Mouse (Mus musculus): ENCODE data around the gene 4930524J08Rik. TPM values are rescaled to one million over a fixed set of nuclear protein-coding genes. Genes with fewer than 3 reads are reported as not detected.

4930524J08Rik gene
- 2.3 and 3.4 TPM in 2 replicates for polyA plus RNA-seq (2014; fragmentation: Nextera tagmentation; extraction: Ambion mirVana)

- Histone ChIP-seq H3K4me1 (ENCODE audit: control insufficient read depth, insufficient read depth, low read length) (peaks cover 7% of the 10 kb centered on the region), H3K27ac (replicated peaks; ENCODE audit: low read depth, low read length) (peak within 1 kb of the TSS; percentile 98), H3K4me2 (ENCODE audit: low read depth, severe bottlenecking) (peak within 1 kb of the TSS; percentile 61), H3K27me3 (ENCODE audit: control insufficient read depth, insufficient read depth, low read length) (no peaks in the 10 kb centered on the region), H3K4me3 (ENCODE audit: low read depth, low read length) (peak within 1 kb of the TSS; percentile 98), H3K9ac (ENCODE audit: low read length) (peak within 1 kb of the TSS; percentile 98), H3K9me3 (ENCODE audit: control insufficient read depth, low read length) (no peaks in the 10 kb centered on the region), H3K36me3 (ENCODE audit: control insufficient read depth, insufficient read depth, low read length) (peaks cover under 1% of the 10 kb centered on the region; the same call in 1 of the 2 replicates)
- under 1% methylated on average over 82 of the region's 97 CpGs for WGBS
- peak; percentile 98 for DNase-seq (ENCODE audit: low spot score)
- ATAC-seq (ENCODE audit: insufficient number of reproducible peaks, low FRiP score, low TSS enrichment, low read depth): peak; percentile 95
These were observed at the start of gene 4930524J08Rik, which contains the start of gene Hnrnpd for GRCm38 (mm10) chr5:99978699-99979442. Gene 4930524J08Rik, plus strand, starts transcription at chr5:99979061. Gene Hnrnpd, minus strand, starts transcription at chr5:99978938.

DNA sequence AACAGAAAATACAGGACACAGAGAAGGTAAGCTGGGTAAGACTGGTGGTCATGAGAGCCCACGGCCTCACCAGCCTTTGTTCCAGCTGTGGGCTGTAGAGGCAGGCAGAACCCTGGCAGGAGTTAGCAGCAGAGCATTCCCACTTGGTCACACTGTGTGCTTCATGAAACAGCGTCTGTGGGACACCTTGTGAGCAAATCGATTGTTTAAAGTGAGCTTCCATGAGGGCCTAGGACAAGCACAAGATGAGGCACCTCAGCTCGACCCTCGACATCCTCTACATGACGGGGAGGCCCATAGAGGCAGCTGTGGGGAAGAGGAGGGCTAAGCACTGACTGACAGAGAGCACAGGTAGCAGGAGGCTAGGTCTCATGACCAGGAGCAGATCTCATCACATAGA lies 47.0 kb upstream of the 4930524J08Rik start:
- DNase-seq (ENCODE audit: low spot score) (no peak), ATAC-seq (ENCODE audit: insufficient number of reproducible peaks, low FRiP score, low TSS enrichment, low read depth) (no peak)
- Histone ChIP-seq H3K27ac (replicated peaks; ENCODE audit: low read depth, low read length) (no peak overlapping the region), H3K27me3 (ENCODE audit: control insufficient read depth, insufficient read depth, low read length) (no peaks in the 10 kb centered on the region), H3K9ac (ENCODE audit: low read length) (no peak overlapping the region), H3K4me3 (ENCODE audit: low read depth, low read length) (no peak overlapping the region), H3K4me1 (ENCODE audit: control insufficient read depth, insufficient read depth, low read length) (no peaks in the 10 kb centered on the region), H3K4me2 (ENCODE audit: low read depth, severe bottlenecking) (no peak overlapping the region), H3K9me3 (ENCODE audit: control insufficient read depth, low read length) (no peaks in the 10 kb centered on the region), H3K36me3 (ENCODE audit: control insufficient read depth, insufficient read depth, low read length) (no peaks in the 10 kb centered on the region)
- 81% methylated on average over 6 of the region's 6 CpGs for WGBS

DNA sequence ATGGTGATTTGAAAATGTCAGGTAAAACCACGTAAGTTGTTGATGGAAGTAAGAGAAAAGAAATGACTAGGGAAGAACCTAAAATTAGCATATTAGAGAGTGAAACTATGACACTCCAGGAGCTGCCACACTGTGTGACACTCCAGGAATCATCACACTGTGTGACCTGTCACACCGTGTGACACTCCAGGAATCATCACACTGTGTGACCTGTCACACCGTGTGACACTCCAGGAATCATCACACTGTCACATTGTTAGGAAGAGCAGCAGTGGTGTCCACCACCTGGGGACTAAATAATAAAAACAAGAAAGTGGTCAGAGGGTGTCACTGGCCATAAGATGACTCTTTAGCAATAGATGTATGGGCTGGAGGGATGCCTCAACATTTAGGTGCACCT lies 39.4 kb upstream of the 4930524J08Rik start:
- DNase-seq (ENCODE audit: low spot score): no peak
- WGBS: 84% methylated on average over 3 of the region's 3 CpGs

DNA sequence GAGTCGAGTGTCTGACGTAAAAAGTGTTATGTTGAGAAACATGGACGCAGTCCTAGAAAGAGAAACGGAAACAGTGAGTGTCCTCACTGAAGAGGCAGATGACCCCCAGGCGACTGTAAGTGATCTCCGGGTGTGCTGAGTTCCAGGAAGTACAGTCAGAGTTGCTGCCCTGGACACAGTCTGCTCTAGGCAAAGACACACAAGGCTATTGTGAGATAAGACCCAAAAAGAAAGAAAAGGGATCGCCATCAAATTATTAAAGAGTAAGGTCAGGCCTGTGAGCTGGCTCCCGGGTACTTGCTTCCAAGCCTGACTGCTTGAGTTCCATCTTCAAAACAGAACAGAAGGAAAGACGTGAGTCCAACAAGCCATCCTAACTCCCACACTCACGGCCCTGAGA lies 37.6 kb upstream of the 4930524J08Rik start:
- H3K4me3 ChIP-seq (ENCODE audit: low read depth, low read length): no peak overlapping the region
- H3K27ac ChIP-seq (replicated peaks; ENCODE audit: low read depth, low read length): no peak overlapping the region
- no peak overlapping the region for H3K4me2 ChIP-seq (ENCODE audit: low read depth, severe bottlenecking)
- DNase-seq (ENCODE audit: low spot score) (no peak), ATAC-seq (ENCODE audit: insufficient number of reproducible peaks, low FRiP score, low TSS enrichment, low read depth) (no peak)
- no peaks in the 10 kb centered on the region for H3K9me3 ChIP-seq (ENCODE audit: control insufficient read depth, low read length)
- WGBS: 88% methylated on average over 10 of the region's 10 CpGs
- no peaks in the 10 kb centered on the region for H3K36me3 ChIP-seq (ENCODE audit: control insufficient read depth, insufficient read depth, low read length)
- no peaks in the 10 kb centered on the region for H3K27me3 ChIP-seq (ENCODE audit: control insufficient read depth, insufficient read depth, low read length)
- H3K4me1 ChIP-seq (ENCODE audit: control insufficient read depth, insufficient read depth, low read length): no peaks in the 10 kb centered on the region
- no peak overlapping the region for H3K9ac ChIP-seq (ENCODE audit: low read length)

More for the DNA sequence above, 39.4 kb upstream of the 4930524J08Rik start:
- no peak for ATAC-seq (ENCODE audit: insufficient number of reproducible peaks, low FRiP score, low TSS enrichment, low read depth)
- Histone ChIP-seq H3K27ac (replicated peaks; ENCODE audit: low read depth, low read length) (no peak overlapping the region), H3K4me2 (ENCODE audit: low read depth, severe bottlenecking) (no peak overlapping the region), H3K4me3 (ENCODE audit: low read depth, low read length) (no peak overlapping the region), H3K9me3 (ENCODE audit: control insufficient read depth, low read length) (no peaks in the 10 kb centered on the region), H3K4me1 (ENCODE audit: control insufficient read depth, insufficient read depth, low read length) (no peaks in the 10 kb centered on the region), H3K9ac (ENCODE audit: low read length) (no peak overlapping the region), H3K36me3 (ENCODE audit: control insufficient read depth, insufficient read depth, low read length) (no peaks in the 10 kb centered on the region), H3K27me3 (ENCODE audit: control insufficient read depth, insufficient read depth, low read length) (no peaks in the 10 kb centered on the region)

DNA sequence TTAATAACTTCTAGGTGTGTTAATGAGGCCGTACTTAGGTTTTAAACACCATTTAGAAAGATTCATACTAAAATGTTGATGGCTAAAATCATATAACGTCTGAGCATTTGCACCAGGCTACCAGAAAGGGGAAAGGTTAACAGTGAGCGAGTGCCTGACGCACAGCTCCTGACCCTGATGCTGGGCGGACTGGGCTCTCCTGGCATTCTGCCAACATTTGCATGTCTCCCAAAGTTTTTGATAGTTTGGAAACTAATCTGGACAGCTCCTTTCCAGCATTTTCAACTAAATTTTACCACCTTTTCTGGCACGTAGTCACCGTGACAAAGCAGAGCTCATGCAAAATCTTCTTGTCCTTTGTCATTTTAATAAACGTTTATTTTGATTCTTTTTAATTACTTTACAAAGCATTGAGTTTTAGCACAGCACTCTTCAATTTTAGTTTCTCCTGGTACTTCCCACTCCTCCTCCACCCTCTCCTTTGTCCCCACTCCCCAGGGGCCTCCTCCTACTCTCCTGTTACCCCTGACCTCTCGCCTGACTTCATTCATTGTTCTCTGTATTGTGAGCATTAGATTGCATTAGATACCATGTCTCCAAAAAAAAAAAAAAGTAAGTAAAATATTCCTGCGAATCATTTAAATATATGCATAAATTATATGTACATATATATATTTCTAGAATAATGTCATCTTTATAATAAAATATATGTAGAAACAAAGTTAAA lies 36.9 kb upstream of the 4930524J08Rik start:
- WGBS: 75% methylated on average over 10 of the region's 10 CpGs
- no peak for ATAC-seq (ENCODE audit: insufficient number of reproducible peaks, low FRiP score, low TSS enrichment, low read depth)
- Histone ChIP-seq H3K27ac (replicated peaks; ENCODE audit: low read depth, low read length) (no peak overlapping the region), H3K27me3 (ENCODE audit: control insufficient read depth, insufficient read depth, low read length) (no peaks in the 10 kb centered on the region), H3K4me3 (ENCODE audit: low read depth, low read length) (no peak overlapping the region), H3K36me3 (ENCODE audit: control insufficient read depth, insufficient read depth, low read length) (no peaks in the 10 kb centered on the region), H3K9ac (ENCODE audit: low read length) (no peak overlapping the region), H3K4me2 (ENCODE audit: low read depth, severe bottlenecking) (no peak overlapping the region), H3K9me3 (ENCODE audit: control insufficient read depth, low read length) (no peaks in the 10 kb centered on the region), H3K4me1 (ENCODE audit: control insufficient read depth, insufficient read depth, low read length) (no peaks in the 10 kb centered on the region)
- no peak for DNase-seq (ENCODE audit: low spot score)

DNA sequence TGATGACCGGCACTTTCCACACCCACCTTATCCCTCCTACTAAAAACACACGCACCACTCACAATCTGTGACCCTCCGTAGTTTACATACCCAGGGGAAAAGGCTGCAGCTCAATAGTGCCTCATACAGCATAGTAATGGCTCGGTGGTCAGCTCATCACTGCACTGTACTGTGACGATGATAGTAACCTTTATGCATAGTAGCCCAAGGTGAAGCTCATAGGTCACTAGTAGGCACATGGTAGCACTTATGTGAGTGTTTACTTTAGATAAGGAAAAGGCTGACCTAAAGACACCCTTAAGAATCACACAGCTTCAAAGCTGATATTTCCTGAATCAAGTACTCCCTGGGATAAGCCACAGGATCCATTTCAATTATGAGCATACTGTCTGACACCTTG lies 26.3 kb upstream of the 4930524J08Rik start:
- WGBS: 91% methylated on average over 5 of the region's 5 CpGs
- H3K4me2 ChIP-seq (ENCODE audit: low read depth, severe bottlenecking): no peak overlapping the region
- no peaks in the 10 kb centered on the region for H3K9me3 ChIP-seq (ENCODE audit: control insufficient read depth, low read length)
- no peak overlapping the region for H3K4me3 ChIP-seq (ENCODE audit: low read depth, low read length)
- ATAC-seq (ENCODE audit: insufficient number of reproducible peaks, low FRiP score, low TSS enrichment, low read depth) (no peak), DNase-seq (ENCODE audit: low spot score) (no peak)
- peaks cover 2% of the 10 kb centered on the region; the same call in 1 of the 2 replicates for H3K36me3 ChIP-seq (ENCODE audit: control insufficient read depth, insufficient read depth, low read length)
- no peaks in the 10 kb centered on the region for H3K27me3 ChIP-seq (ENCODE audit: control insufficient read depth, insufficient read depth, low read length)
- no peak overlapping the region for H3K27ac ChIP-seq (replicated peaks; ENCODE audit: low read depth, low read length)
- no peak overlapping the region for H3K9ac ChIP-seq (ENCODE audit: low read length)
- H3K4me1 ChIP-seq (ENCODE audit: control insufficient read depth, insufficient read depth, low read length): no peaks in the 10 kb centered on the region

GRCm38 (mm10) chr5:99953883-99954282 lies 25.0 kb upstream of the 4930524J08Rik start:
- H3K36me3 ChIP-seq (ENCODE audit: control insufficient read depth, insufficient read depth, low read length): peaks cover 6% of the 10 kb centered on the region; the same call in 1 of the 2 replicates
- H3K4me2 ChIP-seq (ENCODE audit: low read depth, severe bottlenecking): no peak overlapping the region
- ATAC-seq (ENCODE audit: insufficient number of reproducible peaks, low FRiP score, low TSS enrichment, low read depth) (no peak), DNase-seq (ENCODE audit: low spot score) (no peak)
- H3K4me3 ChIP-seq (ENCODE audit: low read depth, low read length): no peak overlapping the region
- H3K4me1 ChIP-seq (ENCODE audit: control insufficient read depth, insufficient read depth, low read length): no peaks in the 10 kb centered on the region
- H3K27ac ChIP-seq (replicated peaks; ENCODE audit: low read depth, low read length): no peak overlapping the region
- H3K27me3 ChIP-seq (ENCODE audit: control insufficient read depth, insufficient read depth, low read length): no peaks in the 10 kb centered on the region
- 68% methylated on average over 1 of the region's 1 CpGs for WGBS
- H3K9me3 ChIP-seq (ENCODE audit: control insufficient read depth, low read length): no peaks in the 10 kb centered on the region
- H3K9ac ChIP-seq (ENCODE audit: low read length): no peak overlapping the region

GRCm38 (mm10) chr5:99958666-99959065 lies 20.2 kb upstream of the 4930524J08Rik start:
- Histone ChIP-seq H3K36me3 (ENCODE audit: control insufficient read depth, insufficient read depth, low read length) (peaks cover 13% of the 10 kb centered on the region; the same call in 1 of the 2 replicates), H3K4me2 (ENCODE audit: low read depth, severe bottlenecking) (no peak overlapping the region), H3K27ac (replicated peaks; ENCODE audit: low read depth, low read length) (no peak overlapping the region), H3K4me3 (ENCODE audit: low read depth, low read length) (no peak overlapping the region), H3K27me3 (ENCODE audit: control insufficient read depth, insufficient read depth, low read length) (no peaks in the 10 kb centered on the region), H3K9me3 (ENCODE audit: control insufficient read depth, low read length) (no peaks in the 10 kb centered on the region), H3K9ac (ENCODE audit: low read length) (no peak overlapping the region), H3K4me1 (ENCODE audit: control insufficient read depth, insufficient read depth, low read length) (no peaks in the 10 kb centered on the region)
- DNase-seq (ENCODE audit: low spot score) (no peak), ATAC-seq (ENCODE audit: insufficient number of reproducible peaks, low FRiP score, low TSS enrichment, low read depth) (no peak)
- 93% methylated on average over 1 of the region's 1 CpGs for WGBS
